Mouse (Mus musculus) erythroblast, adult 5-6 weeks (primary cell): ENCODE measurements at regions not wholly inside any gene's neighbourhood (a gene's known extent, or its start where the extent isn't known, plus 50 kb on each side); places are given as distances from the start of the nearest gene placed in this dataset.

Source experiments
- ATAC-seq: replicated peaks from 2 replicates; pipeline ENCODE4 v1.8.0; 2016; ENCODE audit warnings: moderate number of reproducible peaks, mild to moderate bottlenecking, moderate TSS enrichment, inconsistent platforms; ENCODE audit not compliant: poor library complexity, low FRiP score, severe bottlenecking

GRCm38 (mm10) chr13:28507783-28508182 lies 250.5 kb downstream of the Gm11361 start:
- ATAC-seq, result no peak

- no peak for ATAC-seq
Measured at GRCm38 (mm10) chr13:28504340-28504739, 247.0 kb downstream of the Gm11361 start.

DNA sequence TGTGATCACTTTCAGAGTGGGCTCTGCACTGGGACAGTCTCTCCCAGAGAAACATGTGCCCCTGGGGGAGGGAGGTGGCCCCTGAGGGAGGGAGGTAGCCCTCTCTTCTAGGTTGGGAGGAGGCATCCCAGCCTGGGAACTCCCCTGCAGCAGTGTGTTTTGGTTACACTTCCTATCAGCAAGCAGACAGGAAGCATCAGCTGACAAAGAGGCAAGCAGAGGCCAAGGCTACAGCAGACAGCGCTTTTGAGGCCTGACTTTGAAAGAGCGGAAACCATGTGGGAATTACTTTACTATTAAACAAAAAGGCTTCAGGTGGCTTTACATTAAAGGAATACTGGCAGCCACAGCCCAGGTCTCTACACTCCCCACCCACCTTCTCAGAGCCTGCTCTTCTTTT lies 244.8 kb downstream of the Gm11361 start:
- no peak for ATAC-seq

GRCm38 (mm10) chr13:28500697-28501096 lies 243.4 kb downstream of the Gm11361 start:
- no peak for ATAC-seq

DNA sequence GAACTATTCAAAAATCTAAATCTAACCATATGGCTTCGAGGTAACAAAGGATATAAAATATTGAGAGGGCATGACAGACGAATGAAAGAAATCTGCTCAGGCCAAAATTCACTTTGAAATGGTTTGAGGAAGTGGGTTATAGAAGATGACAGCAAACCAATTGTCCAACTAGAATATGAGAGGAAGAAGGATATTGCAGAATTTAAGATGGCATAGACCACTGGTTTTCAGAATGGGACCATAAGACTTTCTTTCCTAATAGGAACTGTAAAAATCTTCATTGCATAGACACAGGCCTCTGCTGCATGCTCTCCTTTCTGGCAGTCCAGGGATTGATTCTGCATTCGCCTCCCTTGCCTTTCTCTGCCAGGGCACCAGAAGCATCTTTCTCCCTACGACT lies 240.2 kb downstream of the Gm11361 start:
- ATAC-seq, result no peak

DNA sequence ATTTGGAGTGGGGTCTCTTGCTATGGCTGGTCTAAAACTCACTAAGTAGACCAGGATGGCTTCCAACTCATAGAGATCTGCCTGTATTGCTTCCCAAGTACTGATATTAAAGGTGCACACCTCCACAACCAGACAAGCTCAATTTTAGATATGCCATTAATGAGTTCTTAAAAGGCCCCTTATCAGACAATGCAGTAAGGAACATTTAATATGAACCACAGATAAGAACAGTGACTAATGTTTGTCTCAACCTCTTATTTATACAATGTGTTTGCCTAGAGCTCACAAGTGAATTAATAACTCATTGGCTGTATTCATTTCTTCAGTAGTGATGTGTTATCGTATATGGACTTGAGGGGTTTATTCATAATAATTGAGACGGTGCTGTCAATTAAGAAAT lies 234.7 kb downstream of the Gm11361 start:
- no peak for ATAC-seq

DNA sequence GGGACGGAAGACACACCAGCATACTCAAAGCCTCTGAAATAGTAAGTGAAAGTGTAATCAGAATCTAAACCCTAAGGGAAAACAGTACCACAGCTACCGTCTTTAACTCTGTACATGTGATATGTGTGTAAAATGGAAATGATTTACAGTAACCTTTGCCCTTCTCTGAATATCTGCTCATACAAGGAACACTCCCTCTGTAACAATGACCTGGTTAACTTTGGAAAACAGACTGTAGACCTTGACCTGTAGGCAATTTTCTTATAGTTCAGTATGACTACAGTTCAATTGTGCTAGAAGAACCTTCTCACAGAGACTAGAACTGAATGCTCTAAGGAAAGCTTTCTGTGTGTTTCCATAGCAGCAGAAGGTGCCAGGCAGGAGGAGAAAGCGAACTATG lies 226.4 kb downstream of the Gm11361 start:
- no peak for ATAC-seq

GRCm38 (mm10) chr13:28481224-28481965 lies 224.1 kb downstream of the Gm11361 start:
- ATAC-seq, result no peak

DNA sequence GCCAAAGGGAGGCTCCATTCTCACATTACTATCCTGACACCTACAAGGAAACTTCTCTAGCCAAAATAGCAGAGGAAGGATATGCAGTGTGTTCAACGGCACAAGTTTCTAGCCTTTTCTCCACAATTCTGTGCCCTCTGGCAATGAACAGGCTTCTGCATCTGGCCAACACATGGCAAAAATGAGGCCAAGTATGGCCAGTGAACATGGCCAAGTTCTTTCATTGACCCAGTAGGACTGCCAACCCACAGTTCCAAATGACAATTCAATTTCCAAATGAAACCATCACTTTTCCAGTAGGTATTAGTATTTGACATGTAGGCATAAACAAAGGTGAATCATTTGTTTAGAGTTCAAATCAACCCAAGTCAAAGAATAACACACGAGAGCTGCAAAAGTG lies 208.8 kb downstream of the Gm11361 start:
- no peak for ATAC-seq

DNA sequence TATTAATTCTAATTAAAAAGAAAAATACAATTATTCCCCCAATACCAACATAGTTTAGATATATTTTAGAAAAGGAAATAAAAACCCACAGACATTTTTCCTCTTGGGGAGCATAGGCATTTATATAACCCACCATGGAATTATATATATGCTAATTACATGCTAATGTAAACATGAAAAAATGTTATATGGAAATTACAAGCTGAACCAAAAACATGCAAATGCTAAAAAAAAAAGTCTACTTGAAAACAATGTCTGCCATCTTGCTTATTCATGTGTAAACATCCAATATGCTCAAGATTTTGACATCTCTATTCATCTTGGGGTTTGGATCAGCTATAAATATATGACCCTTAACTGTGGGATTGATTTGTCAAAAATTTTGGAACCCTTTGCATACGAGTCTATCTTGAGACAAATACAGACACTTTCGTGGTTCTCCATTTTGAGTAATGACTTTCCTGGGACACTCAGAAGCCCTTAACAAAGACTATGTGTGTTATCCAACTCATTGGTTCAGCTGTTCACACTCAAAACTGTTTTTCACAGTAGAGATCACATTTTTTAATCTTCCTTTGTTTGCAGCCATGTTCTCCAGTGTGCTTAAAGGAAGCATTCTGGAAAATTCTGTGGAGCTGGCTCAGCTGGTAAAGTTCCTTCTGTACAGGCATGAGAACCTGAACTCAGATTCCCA lies 208.0 kb downstream of the Gm11361 start:
- no peak for ATAC-seq

- no peak for ATAC-seq
Measured at GRCm38 (mm10) chr13:28461281-28461680, 204.0 kb downstream of the Gm11361 start.

DNA sequence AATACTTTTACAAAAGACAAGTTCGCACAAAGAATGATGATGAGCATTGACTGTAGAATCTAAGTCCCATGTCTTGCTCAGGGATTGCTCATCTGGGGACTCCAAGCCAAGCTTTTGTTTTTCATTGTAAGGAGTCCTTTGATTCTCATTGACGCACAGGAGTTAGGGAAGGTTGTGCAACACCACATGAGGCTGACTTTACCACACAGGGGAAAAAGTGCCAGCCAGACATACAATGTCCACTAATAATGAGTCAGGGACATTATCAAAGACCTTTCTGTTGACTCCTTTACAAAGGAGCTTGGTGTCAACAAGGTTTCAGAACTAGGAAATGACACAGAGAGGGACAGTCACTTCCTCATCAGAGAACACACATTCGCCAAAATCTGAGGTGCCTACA lies 200.1 kb downstream of the Gm11361 start:
- ATAC-seq, result no peak

- no peak for ATAC-seq
Measured at GRCm38 (mm10) chr13:28455878-28456277, 198.6 kb downstream of the Gm11361 start.

DNA sequence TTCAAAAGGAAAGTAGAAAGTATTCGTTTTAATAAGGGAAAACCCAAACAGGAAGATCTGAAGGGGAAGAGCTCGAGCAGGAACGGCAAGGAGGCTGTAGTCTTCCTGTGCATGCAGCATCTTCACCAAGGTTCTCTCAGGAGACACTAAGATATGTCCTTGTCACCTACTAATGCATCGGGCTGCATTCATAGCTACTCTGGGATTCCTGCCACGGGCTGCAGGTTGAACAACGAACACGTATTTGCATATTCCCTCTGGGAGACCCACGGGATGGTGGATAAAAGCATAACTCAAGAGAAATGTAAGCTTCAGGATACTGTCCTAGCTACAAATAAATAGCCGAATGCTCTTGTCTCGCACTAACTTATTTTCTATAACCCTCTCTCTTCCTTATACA lies 197.7 kb downstream of the Gm11361 start:
- no peak for ATAC-seq

GRCm38 (mm10) chr13:28450699-28451445 lies 193.5 kb downstream of the Gm11361 start:
- no peak for ATAC-seq

GRCm38 (mm10) chr13:28449026-28449425 lies 191.7 kb downstream of the Gm11361 start:
- no peak for ATAC-seq

DNA sequence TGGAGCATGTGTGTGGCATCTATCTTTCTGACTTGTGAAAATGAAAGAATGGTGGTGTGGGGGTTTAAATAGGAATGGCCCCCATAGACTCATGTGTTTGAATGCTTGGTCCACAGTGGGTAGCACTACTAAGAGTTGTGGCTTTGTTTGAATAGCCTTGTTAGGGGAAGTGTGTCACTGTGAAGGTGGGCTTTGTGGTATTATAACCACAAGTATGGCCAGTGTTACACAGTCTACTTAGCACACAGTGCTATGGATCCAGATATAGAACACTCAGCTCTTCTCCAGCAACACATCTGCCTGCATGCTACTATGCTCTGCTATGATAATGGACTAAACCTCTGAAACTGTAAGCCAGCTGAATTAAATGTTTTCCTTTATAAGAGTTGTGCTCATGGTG lies 184.9 kb downstream of the Gm11361 start:
- ATAC-seq, result no peak

DNA sequence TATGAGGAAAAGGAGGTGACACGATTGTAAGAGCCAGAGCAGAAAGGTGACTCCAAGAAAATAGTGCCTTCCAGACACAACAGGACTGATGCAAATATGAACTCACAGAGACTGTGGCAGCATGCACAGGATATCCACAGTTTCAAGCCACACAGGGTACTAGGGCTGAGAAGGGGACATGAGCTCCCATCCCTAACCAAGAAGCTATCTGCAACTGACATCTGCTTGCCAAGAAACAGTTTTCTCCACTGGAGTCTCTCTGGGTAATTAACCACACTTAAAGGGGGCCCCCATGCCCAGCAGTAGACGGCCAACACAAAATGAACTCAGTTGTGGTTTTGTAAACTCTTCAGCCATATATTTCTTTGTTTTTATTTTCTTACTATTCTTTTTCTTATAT lies 176.1 kb downstream of the Gm11361 start:
- no peak for ATAC-seq

GRCm38 (mm10) chr13:28432017-28432416 lies 174.7 kb downstream of the Gm11361 start:
- ATAC-seq, result no peak

DNA sequence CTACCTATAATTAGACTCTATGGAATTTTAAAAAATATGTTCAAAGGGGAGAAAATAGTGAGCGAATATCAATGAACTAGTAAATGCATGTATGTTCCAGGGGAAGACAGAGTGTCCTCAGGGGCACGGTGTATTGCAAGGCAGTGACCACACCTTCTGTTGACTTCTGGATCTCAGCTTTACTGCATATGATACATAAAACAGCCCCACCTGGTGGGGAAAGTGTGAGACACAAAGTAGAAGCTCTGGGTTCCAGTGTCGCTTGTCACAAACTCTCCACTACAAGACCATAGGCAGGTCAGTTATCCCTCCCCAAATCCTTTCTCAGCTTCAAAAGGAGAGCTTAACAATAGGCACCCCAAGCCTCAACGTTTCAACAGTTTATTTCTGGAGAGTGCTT lies 168.8 kb downstream of the Gm11361 start:
- ATAC-seq, result no peak

- ATAC-seq, result no peak
Measured at GRCm38 (mm10) chr13:28425116-28425515, 167.8 kb downstream of the Gm11361 start.
